Mouse (Mus musculus) MEL (cell line): ENCODE measurements at regions not wholly inside any gene's neighbourhood (a gene's known extent, or its start where the extent isn't known, plus 50 kb on each side); places are given as distances from the start of the nearest gene placed in this dataset.
A peak's percentile ranks its signal among the peaks of the same experiment; 100 is the strongest.

Experiments used
- DNase-seq: peaks from one replicate; pipeline ENCODE4 v3.0.0; 2011; ENCODE audit warnings: low read depth, low spot score
- H3K27ac ChIP-seq: 2 replicates; pipeline ENCODE4 v1.5.1; 2012; ENCODE audit warnings: low read depth, mild to moderate bottlenecking, control low read depth, low read length, moderate library complexity; ENCODE audit not compliant: control insufficient read depth
- H3K27me3 ChIP-seq, 2 experiments: fragments of 150-350 bp in 1 of 2; sonication (generic) in 1 of 2; 2 replicates each; pipeline ENCODE4 v1.6.1; 2012; ENCODE audit warnings: low read length in 2 of 2, mild to moderate bottlenecking in 2 of 2, improper control_type of control experiment in 1 of 2, moderate library complexity in 1 of 2; ENCODE audit not compliant: insufficient read depth in 2 of 2, control insufficient read depth in 1 of 2
- H3K36me3 ChIP-seq, 2 experiments: 2 replicates each; pipeline ENCODE4 v1.6.1; 2012 to 2014; ENCODE audit warnings: low read length in 2 of 2, improper control_type of control experiment in 1 of 2, inconsistent platforms in 1 of 2, mild to moderate bottlenecking in 1 of 2; ENCODE audit not compliant: insufficient read depth in 2 of 2, control insufficient read depth in 1 of 2
- H3K4me1 ChIP-seq, 2 experiments: fragments of 150-350 bp in 1 of 2; sonication (generic) in 1 of 2; 2 replicates each; pipeline ENCODE4 v1.6.1; 2012; ENCODE audit warnings: low read length in 2 of 2, improper control_type of control experiment in 1 of 2, mild to moderate bottlenecking in 1 of 2; ENCODE audit not compliant: insufficient read depth in 2 of 2, control insufficient read depth in 1 of 2
- H3K4me3 ChIP-seq, 2 experiments: fragments of 150-350 bp in 1 of 2; sonication (generic) in 1 of 2; 2 replicates each; pipeline ENCODE4 v1.5.1; 2012; ENCODE audit warnings: low read depth in 2 of 2, low read length in 2 of 2, mild to moderate bottlenecking in 2 of 2, moderate library complexity in 2 of 2, control low read depth in 1 of 2, improper control_type of control experiment in 1 of 2; ENCODE audit not compliant: control insufficient read depth in 1 of 2, insufficient read depth in 1 of 2
- H3K79me2 ChIP-seq: 2 replicates; pipeline ENCODE4 v1.6.1; 2012; ENCODE audit warnings: mild to moderate bottlenecking, low read length, moderate library complexity; ENCODE audit not compliant: control insufficient read depth, poor library complexity, insufficient read depth
- H3K9ac ChIP-seq: 2 replicates; pipeline ENCODE4 v1.6.1; 2012; ENCODE audit warnings: low read depth, mild to moderate bottlenecking, control low read depth, low read length, moderate library complexity; ENCODE audit not compliant: control insufficient read depth, poor library complexity, severe bottlenecking
- H3K9me3 ChIP-seq: fragments of 150-350 bp; sonication (generic); replicated peaks from 2 replicates; pipeline ENCODE4 v1.6.1; 2012; ENCODE audit warnings: mild to moderate bottlenecking, low read length, improper control_type of control experiment, moderate library complexity; ENCODE audit not compliant: insufficient read depth
- CTCF ChIP-seq, 3 experiments: IDR thresholded peaks in 2 of 3; conservative IDR thresholded peaks in 1 of 3; 2 replicates each; pipeline ENCODE4 v1.5.1; 2011 to 2012; ENCODE audit warnings: low read length in 3 of 3, low read depth in 2 of 3, mild to moderate bottlenecking in 2 of 3, improper control_type of control experiment in 1 of 3, inconsistent platforms in 1 of 3, mixed read lengths in 1 of 3, moderate library complexity in 1 of 3; ENCODE audit not compliant: control insufficient read depth in 1 of 3, insufficient read depth in 1 of 3, poor library complexity in 1 of 3, severe bottlenecking in 1 of 3
- ETS1 ChIP-seq: IDR thresholded peaks from 2 replicates; pipeline ENCODE4 v1.6.1; 2012; ENCODE audit warnings: low read depth, mild to moderate bottlenecking, inconsistent platforms, low read length, improper control_type of control experiment, moderate library complexity
- MAFK ChIP-seq: IDR thresholded peaks from 2 replicates; pipeline ENCODE4 v1.6.1; 2011; ENCODE audit warnings: low read depth, mild to moderate bottlenecking, low read length, improper control_type of control experiment, borderline replicate concordance
- MAZ ChIP-seq: IDR thresholded peaks from 2 replicates; pipeline ENCODE4 v1.6.1; 2012; ENCODE audit warnings: low read depth, mild to moderate bottlenecking, inconsistent platforms, low read length, improper control_type of control experiment
- NRF1 ChIP-seq: IDR thresholded peaks from 2 replicates; pipeline ENCODE4 v1.6.1; 2014; ENCODE audit warnings: low read depth, mild to moderate bottlenecking, inconsistent platforms, low read length, improper control_type of control experiment, moderate library complexity; ENCODE audit not compliant: poor library complexity, insufficient read depth, severe bottlenecking
- POLR2AphosphoS5 ChIP-seq: IDR thresholded peaks from 2 replicates; pipeline ENCODE4 v1.6.1; 2012; ENCODE audit warnings: low read depth, borderline replicate concordance, mild to moderate bottlenecking, inconsistent platforms, low read length, moderate library complexity, mixed read lengths
- RAD21 ChIP-seq: IDR thresholded peaks from 2 replicates; pipeline ENCODE4 v1.6.1; 2011; ENCODE audit warnings: mild to moderate bottlenecking, low read depth, low read length, improper control_type of control experiment
- USF1 ChIP-seq: IDR thresholded peaks from 2 replicates; pipeline ENCODE4 v1.6.1; 2014; ENCODE audit warnings: low read depth, mild to moderate bottlenecking, inconsistent platforms, low read length, improper control_type of control experiment, moderate library complexity
- USF2 ChIP-seq, 2 experiments: IDR thresholded peaks; 2 replicates each; pipeline ENCODE4 v1.6.1; 2011 to 2012; ENCODE audit warnings: improper control_type of control experiment in 2 of 2, low read length in 2 of 2, borderline replicate concordance in 1 of 2, inconsistent platforms in 1 of 2, low read depth in 1 of 2, mild to moderate bottlenecking in 1 of 2; ENCODE audit not compliant: insufficient read depth in 1 of 2
- ZKSCAN1 ChIP-seq: IDR thresholded peaks from 2 replicates; pipeline ENCODE4 v1.6.1; 2012; ENCODE audit warnings: low read depth, mild to moderate bottlenecking, inconsistent platforms, low read length, improper control_type of control experiment, moderate library complexity
- ZMIZ1 ChIP-seq: IDR thresholded peaks from 2 replicates; pipeline ENCODE4 v1.6.1; 2012; ENCODE audit warnings: low read depth, mild to moderate bottlenecking, inconsistent platforms, low read length, improper control_type of control experiment, moderate library complexity
- ZNF384 ChIP-seq: IDR thresholded peaks from 2 replicates; pipeline ENCODE4 v1.6.1; 2012; ENCODE audit warnings: low read depth, mild to moderate bottlenecking, inconsistent platforms, low read length, improper control_type of control experiment

DNA sequence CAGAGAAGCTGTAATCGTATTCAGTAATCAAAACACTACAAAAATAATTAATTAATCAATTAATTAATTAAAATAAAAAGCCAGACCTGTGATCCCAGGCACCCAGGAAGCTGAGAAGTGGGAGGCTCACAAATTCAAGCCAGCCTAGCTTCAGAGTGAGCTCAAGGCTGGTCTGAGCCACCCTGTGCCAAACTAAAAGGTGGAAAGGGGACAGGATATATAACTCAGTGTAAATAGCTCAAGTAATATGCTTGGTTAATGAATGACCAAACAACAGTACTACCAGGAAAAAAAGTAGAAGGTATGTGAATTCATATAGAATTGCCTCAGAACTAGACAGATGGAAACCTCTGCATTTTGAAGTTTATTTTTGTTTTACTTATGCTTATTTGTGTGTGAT, 321.2 kb downstream of the Rbm26 start:
- H3K27ac ChIP-seq, result no peak overlapping the region
- no peaks in the 10 kb centered on the region for H3K4me1 ChIP-seq
- DNase-seq, result no peak
- H3K9me3 ChIP-seq, result no peaks in the 10 kb centered on the region
- H3K27me3 ChIP-seq, result no peaks in the 10 kb centered on the region
- H3K36me3 ChIP-seq, result no peaks in the 10 kb centered on the region
- no peaks in the 10 kb centered on the region for H3K79me2 ChIP-seq
- no peak overlapping the region for H3K9ac ChIP-seq
- H3K4me3 ChIP-seq, result no peak overlapping the region
- TF ChIP-seq RAD21 (no peak), MAZ (no peak), NRF1 (no peak)

DNA sequence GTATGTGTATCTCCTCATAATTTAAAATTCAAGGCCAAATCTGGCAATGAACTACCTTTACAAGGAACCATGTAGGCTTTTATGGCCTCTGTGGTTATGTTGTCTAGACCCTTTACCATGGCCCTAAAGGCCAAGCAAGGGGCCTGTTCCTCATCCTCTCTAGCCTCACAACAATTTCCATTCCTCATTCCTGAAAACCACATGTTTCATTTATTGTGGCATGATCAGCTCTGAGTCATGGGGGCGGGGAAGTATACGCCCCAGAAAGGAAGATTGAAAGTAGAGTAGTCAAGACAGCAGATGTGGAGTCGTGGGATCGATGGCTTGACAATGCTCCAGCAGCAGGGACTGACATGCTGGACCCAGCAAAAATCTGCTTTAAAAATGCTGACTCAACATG, 326.8 kb upstream of the Rnf219 start:
- DNase-seq, result no peak
- H3K27me3 ChIP-seq, result no peaks in the 10 kb centered on the region
- no peak overlapping the region for H3K9ac ChIP-seq
- no peak overlapping the region for H3K4me3 ChIP-seq
- TF ChIP-seq ETS1 (no peak), MAFK (peak; percentile 18; the same call in 1 of the 2 replicates)
- H3K36me3 ChIP-seq, result no peaks in the 10 kb centered on the region
- H3K4me1 ChIP-seq, result no peaks in the 10 kb centered on the region
- H3K9me3 ChIP-seq, result no peaks in the 10 kb centered on the region
- H3K79me2 ChIP-seq, result no peaks in the 10 kb centered on the region
- no peak overlapping the region for H3K27ac ChIP-seq

DNA sequence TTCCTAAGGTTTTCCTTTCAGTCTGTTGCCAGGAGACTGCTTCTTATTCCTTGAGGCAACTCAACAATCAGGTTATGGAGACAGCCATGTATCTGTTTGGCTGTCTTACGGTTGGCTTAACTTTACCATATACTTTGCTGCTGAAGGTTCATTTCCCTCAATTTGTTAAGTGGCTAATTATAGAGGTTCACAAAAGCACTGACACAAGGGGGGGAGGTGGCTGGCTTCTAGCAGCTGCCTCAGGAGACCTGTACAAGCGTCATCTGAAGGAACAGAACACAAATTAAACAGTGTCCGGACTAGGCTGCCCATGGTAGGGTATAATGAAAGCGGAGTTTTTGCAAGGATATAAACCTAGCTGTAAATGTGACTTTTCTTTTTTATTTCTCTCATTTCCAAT, 305.0 kb upstream of the Rnf219 start:
- Histone ChIP-seq H3K4me3 (no peak overlapping the region), H3K27me3 (no peaks in the 10 kb centered on the region), H3K4me1 (no peaks in the 10 kb centered on the region), H3K36me3 (no peaks in the 10 kb centered on the region), H3K79me2 (no peaks in the 10 kb centered on the region), H3K9ac (no peak overlapping the region), H3K9me3 (no peaks in the 10 kb centered on the region), H3K27ac (no peak overlapping the region)
- no peak for DNase-seq
- no peak for TF ChIP-seq ZMIZ1
- no peak for TF ChIP-seq POLR2AphosphoS5

DNA sequence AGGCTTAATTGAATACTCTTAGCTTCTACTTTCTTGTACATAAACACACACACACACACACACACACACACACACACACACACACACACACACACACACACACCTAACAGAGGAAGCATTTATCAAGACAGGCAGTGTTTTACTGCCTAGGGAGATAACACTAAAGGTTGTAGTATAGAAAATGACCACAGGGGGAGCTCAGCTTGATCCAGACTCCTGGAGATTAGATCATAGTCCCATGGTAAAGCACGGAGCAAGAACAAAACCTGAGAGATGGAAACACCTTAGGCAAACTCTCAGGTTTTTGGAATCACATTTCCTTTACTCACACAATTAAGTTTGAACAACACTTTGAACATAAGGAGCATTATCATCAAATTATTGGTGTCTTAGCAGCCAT, 302.5 kb upstream of the Rnf219 start:
- peak; percentile 22 for DNase-seq
- H3K27me3 ChIP-seq, result no peaks in the 10 kb centered on the region
- no peak overlapping the region for H3K27ac ChIP-seq
- no peaks in the 10 kb centered on the region for H3K36me3 ChIP-seq
- no peak overlapping the region for H3K4me3 ChIP-seq
- no peak overlapping the region for H3K9ac ChIP-seq
- H3K9me3 ChIP-seq, result no peaks in the 10 kb centered on the region
- no peaks in the 10 kb centered on the region for H3K79me2 ChIP-seq
- TF ChIP-seq ZNF384, result no peak
- TF ChIP-seq USF1, result no peak
- no peak for TF ChIP-seq ZKSCAN1
- no peak for TF ChIP-seq USF2 (IDR thresholded peaks at IDR 0.05; ENCODE audit: borderline replicate concordance in 1 of 2, insufficient read depth in 1 of 2, low read depth in 1 of 2, low read length in 2 of 2)
- peak in 1 of 3 experiments; percentile 18; a peak in 2 of 6 replicates for TF ChIP-seq CTCF (IDR thresholded peaks at IDR 0.05 in 2 of 3, conservative IDR thresholded peaks at IDR 0.05 in 1 of 3; ENCODE audit: control insufficient read depth in 1 of 3, insufficient read depth in 1 of 3, low read depth in 2 of 3, low read length in 3 of 3, poor library complexity in 1 of 3, severe bottlenecking in 1 of 3)
- no peaks in the 10 kb centered on the region for H3K4me1 ChIP-seq
